Mouse (Mus musculus): ENCODE measurements around the gene Cyth1. TPM values are rescaled to one million over a fixed set of nuclear protein-coding genes. Genes with fewer than 3 reads are reported as not detected.
A peak's percentile ranks its signal among the peaks of the same experiment; 100 is the strongest.

The Cyth1 gene
- total RNA-seq, 2 experiments from 2014 or later, result 101 to 108 TPM

DNA sequence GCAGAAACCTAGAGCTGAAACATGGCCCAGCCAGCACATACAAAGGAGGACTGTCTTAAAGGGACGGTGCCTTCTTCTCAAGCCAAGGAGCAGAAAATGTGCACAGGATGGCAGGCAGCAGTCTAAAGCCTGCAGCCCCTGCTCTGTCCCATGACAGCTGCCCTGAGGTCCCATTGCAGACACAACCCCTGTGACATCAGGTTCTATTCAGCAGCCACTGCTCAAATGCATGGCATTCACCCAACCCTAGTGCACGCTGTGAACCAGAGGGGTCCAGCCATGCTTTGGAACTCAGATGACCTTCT is 50.1 kb downstream of the Cyth1 start:
- DNase-seq (ENCODE audit: low spot score in 2 of 2), result peak in 1 of 2 experiments; percentile 41
- H3K4me3 ChIP-seq, result peak overlapping the region; percentile 70
- no peak for TF ChIP-seq CTCF (conservative IDR thresholded peaks at IDR 0.05)
- peak overlapping the region; percentile 98 for H3K27ac ChIP-seq

- peak overlapping the region; percentile 98 for H3K27ac ChIP-seq
- H3K4me3 ChIP-seq, result peak overlapping the region; percentile 70
- DNase-seq (ENCODE audit: low spot score in 2 of 2), result peak; percentile 71 to 80
- TF ChIP-seq CTCF (conservative IDR thresholded peaks at IDR 0.05), result peak; percentile 58
Measured at GRCm38 (mm10) chr11:118197508-118198295, 50.7 kb downstream of the Cyth1 start.

DNA sequence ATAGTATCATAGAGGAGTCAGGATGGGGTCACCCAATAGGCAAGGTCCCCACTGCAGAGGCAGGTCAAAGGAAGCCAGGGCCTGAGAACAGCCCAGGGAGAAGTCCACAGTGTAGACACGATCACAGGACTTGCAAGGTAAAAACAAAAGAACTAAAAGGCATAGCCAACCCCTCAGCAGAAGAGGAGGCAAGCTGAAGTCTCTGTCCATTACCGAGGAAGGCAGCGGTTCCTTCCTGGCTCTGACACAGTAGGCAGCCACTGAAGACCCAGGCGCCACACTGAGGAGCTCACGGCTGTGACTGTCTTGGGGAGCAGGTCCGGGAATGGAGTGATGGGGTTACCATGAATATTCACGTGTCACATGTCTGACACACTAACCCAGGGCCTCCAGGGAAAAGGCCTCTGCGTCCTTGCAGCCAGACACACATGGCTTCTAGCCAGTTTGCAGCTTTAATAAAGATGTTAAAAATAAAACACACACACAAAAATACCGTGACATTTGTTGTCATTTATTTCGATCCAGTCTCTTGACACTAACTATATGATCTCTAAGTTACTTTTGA is 51.5 kb downstream of the Cyth1 start:
- no peak for DNase-seq (ENCODE audit: low spot score in 2 of 2)
- peak overlapping the region; percentile 98 for H3K27ac ChIP-seq
- TF ChIP-seq CTCF (conservative IDR thresholded peaks at IDR 0.05), result no peak
- H3K4me3 ChIP-seq, result peak overlapping the region; percentile 70

GRCm38 (mm10) chr11:118193390-118194147 is 54.8 kb downstream of the Cyth1 start:
- TF ChIP-seq CTCF (conservative IDR thresholded peaks at IDR 0.05), result peak; percentile 46
- peak overlapping the region; percentile 34 for H3K27ac ChIP-seq
- DNase-seq (ENCODE audit: low spot score in 2 of 2), result peak in 1 of 2 experiments; percentile 36
- H3K4me3 ChIP-seq, result no peak overlapping the region; the same call in 1 of the 2 replicates

GRCm38 (mm10) chr11:118192973-118193372 is 55.4 kb downstream of the Cyth1 start:
- no peak for TF ChIP-seq CTCF (conservative IDR thresholded peaks at IDR 0.05)
- no peak overlapping the region for H3K4me3 ChIP-seq
- H3K27ac ChIP-seq, result peak overlapping the region; percentile 34; the same call in 1 of the 2 replicates
- DNase-seq (ENCODE audit: low spot score in 2 of 2), result no peak

- peak overlapping the region; percentile 58; the same call in 1 of the 2 replicates for H3K27ac ChIP-seq
Measured at GRCm38 (mm10) chr11:118182768-118183167, 65.6 kb downstream of the Cyth1 start.

GRCm38 (mm10) chr11:118182353-118182752 is 66.0 kb downstream of the Cyth1 start:
- Histone ChIP-seq H3K4me3 (no peak overlapping the region), H3K27ac (peak overlapping the region; percentile 58)
- no peak for DNase-seq (ENCODE audit: low spot score in 2 of 2)
- no peak for TF ChIP-seq CTCF (conservative IDR thresholded peaks at IDR 0.05)

More at GRCm38 (mm10) chr11:118182768-118183167, 65.6 kb downstream of the Cyth1 start:
- no peak overlapping the region for H3K4me3 ChIP-seq
- TF ChIP-seq CTCF (conservative IDR thresholded peaks at IDR 0.05), result no peak
- no peak for DNase-seq (ENCODE audit: low spot score in 2 of 2)

GRCm38 (mm10) chr11:118180199-118180598 is 68.2 kb downstream of the Cyth1 start:
- no peak for TF ChIP-seq CTCF (conservative IDR thresholded peaks at IDR 0.05)
- Histone ChIP-seq H3K27ac (no peak overlapping the region), H3K4me3 (no peak overlapping the region)
- no peak for DNase-seq (ENCODE audit: low spot score in 2 of 2)

GRCm38 (mm10) chr11:118178236-118178635 is 70.2 kb downstream of the Cyth1 start:
- Histone ChIP-seq H3K27ac (no peak overlapping the region), H3K4me3 (no peak overlapping the region)
- no peak for TF ChIP-seq CTCF (conservative IDR thresholded peaks at IDR 0.05)
- no peak for DNase-seq (ENCODE audit: low spot score in 2 of 2)

DNA sequence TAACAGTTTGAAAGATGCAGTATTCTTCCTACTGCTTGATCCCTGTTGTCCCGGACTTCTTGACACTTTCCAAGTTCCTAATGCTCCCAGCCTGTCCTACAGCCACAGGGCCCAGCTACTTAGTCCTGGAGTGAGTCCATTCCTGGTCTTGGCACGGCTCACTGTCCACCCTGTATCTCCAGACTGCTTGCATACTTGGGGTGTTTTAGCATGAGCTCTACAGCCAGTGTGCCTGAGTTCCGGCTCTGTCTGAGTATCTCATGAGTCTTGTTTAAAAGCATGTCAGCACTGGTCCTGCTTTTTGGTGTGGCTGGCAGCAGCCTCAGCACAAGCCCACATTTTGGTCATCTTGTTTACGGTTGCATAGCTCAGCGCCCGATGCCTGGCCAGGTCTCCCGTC is 73.6 kb downstream of the Cyth1 start:
- H3K4me3 ChIP-seq, result no peak overlapping the region
- DNase-seq (ENCODE audit: low spot score in 2 of 2), result no peak
- no peak overlapping the region for H3K27ac ChIP-seq
- TF ChIP-seq CTCF (conservative IDR thresholded peaks at IDR 0.05), result no peak

GRCm38 (mm10) chr11:118172768-118173167 is 75.6 kb downstream of the Cyth1 start:
- Histone ChIP-seq H3K4me3 (no peak overlapping the region), H3K27ac (peak overlapping the region; percentile 4; the same call in 1 of the 2 replicates)
- no peak for TF ChIP-seq CTCF (conservative IDR thresholded peaks at IDR 0.05)
- DNase-seq (ENCODE audit: low spot score in 2 of 2), result no peak

DNA sequence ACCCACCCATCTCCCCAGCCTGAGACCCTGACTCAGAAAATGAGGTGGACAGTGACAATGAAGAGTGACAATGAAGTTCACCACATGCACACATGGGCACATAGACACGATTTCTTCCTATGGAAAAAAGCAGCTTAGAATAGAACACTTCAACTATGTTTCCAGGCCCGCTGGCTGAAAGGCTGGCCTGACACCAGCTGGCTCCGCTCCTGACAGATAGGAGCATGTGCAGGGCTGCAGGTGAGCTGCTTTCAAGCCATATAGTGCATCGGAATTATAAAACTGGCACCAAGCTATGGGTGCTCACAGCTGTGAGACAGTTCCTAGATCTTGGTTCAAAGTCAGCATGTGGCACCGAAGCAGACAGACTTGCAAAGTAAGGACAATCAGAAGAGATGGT is 78.1 kb downstream of the Cyth1 start:
- DNase-seq (ENCODE audit: low spot score in 2 of 2), result no peak
- Histone ChIP-seq H3K27ac (no peak overlapping the region), H3K4me3 (no peak overlapping the region)
- TF ChIP-seq CTCF (conservative IDR thresholded peaks at IDR 0.05), result no peak

- TF ChIP-seq CTCF (conservative IDR thresholded peaks at IDR 0.05), result no peak
- no peak for DNase-seq (ENCODE audit: low spot score in 2 of 2)
- Histone ChIP-seq H3K27ac (0 out of 2 replicates have a peak overlapping the region, but pooled peaks have one; percentile 5), H3K4me3 (no peak overlapping the region)
Measured at GRCm38 (mm10) chr11:118168714-118169113, 79.7 kb downstream of the Cyth1 start.
